Comparison of ENCODE assay signal across 35 mouse cellular contexts in the genomic region with DNA sequence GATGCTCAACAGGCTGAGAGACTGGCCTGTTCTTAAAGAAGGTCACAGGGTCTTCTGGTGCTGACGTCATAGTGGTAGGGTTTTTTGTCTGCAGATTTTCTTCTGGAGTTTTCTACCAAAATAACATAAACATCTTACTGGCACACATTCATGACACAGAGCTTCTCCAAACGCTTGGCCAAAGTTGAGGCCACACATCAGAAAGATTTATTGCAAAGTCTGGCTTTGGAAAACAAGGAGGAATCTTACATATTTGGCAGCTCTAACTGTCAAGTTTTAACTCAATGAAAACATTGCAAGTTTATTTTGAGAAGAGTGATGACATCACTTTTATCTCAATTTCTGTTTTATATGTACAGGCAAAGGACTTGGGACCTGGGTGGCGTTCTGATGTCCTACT. TPM values are rescaled to one million over a fixed set of nuclear protein-coding genes. Genes with fewer than 3 reads are reported as not detected.
DNase-seq lines count a peak whose midpoint lies in the region; ATAC-seq and TF ChIP-seq lines count a peak whose summit lies in the region.
"Had no signal": no experiment of that assay in that cellular context is flagged by ENCODE, and none has a peak within 500 bp of the region (broad histone marks: within the 10 kb centered on the region; RNA-seq: fewer than 3 reads in every experiment).

No protein-coding gene starts in this region.

- H3K4me3 ChIP-seq in lung, embryonic 14.5 days (ENCODE audit: low read depth, low read length), result no peak overlapping the region
- no peak overlapping the region for H3K4me3 ChIP-seq in stomach, embryonic 16.5 days (replicated peaks; ENCODE audit: low read length)
- H3K4me3 ChIP-seq in stomach, postnatal 0 days (ENCODE audit: low read depth, low read length), result no peak overlapping the region
- H3K4me3 ChIP-seq in embryonic fibroblast, embryonic 13.5 days (ENCODE audit: insufficient read depth, low read length), result no peak overlapping the region
- no peak overlapping the region for H3K4me3 ChIP-seq in forebrain, embryonic 11.5 days (ENCODE audit: low read depth, low read length)
- H3K4me3 ChIP-seq: embryonic facial prominence, embryonic 10.5 days; embryonic facial prominence, embryonic 13.5 days; forebrain, embryonic 10.5 days; gastrocnemius, adult 2 months; heart, adult 2 months; heart, embryonic 10.5 days; heart, embryonic 13.5 days had no signal

- no peaks in the 10 kb centered on the region for H3K27me3 ChIP-seq in lung, embryonic 14.5 days (ENCODE audit: insufficient read depth, low read length)
- no peaks in the 10 kb centered on the region for H3K27me3 ChIP-seq in stomach, embryonic 16.5 days (ENCODE audit: control insufficient read depth, insufficient read depth, low read length)
- H3K27me3 ChIP-seq in stomach, postnatal 0 days (ENCODE audit: control insufficient read depth, insufficient read depth, low read length), result no peaks in the 10 kb centered on the region
- no peaks in the 10 kb centered on the region for H3K27me3 ChIP-seq in forebrain, embryonic 11.5 days (ENCODE audit: control insufficient read depth, insufficient read depth, low read length)
- H3K27me3 ChIP-seq: embryonic facial prominence, embryonic 13.5 days; heart, embryonic 13.5 days had no signal

- peak; percentile 67 for DNase-seq in lung, embryonic 14.5 days
- no peak for DNase-seq in lung, postnatal 14 days
- DNase-seq in stomach, postnatal 0 days (ENCODE audit: low spot score), result no peak
- peak; percentile 10 for DNase-seq in lung, postnatal 36 days
- no peak for DNase-seq in left cerebral cortex, adult 9 months (ENCODE audit: low spot score in 2 of 2)
- DNase-seq in forebrain, embryonic 11.5 days (ENCODE audit: low spot score), result no peak
- DNase-seq: adrenal gland, postnatal 25 days; cerebellum, adult 11-12 months; cerebellum, adult 8-10 months; cerebellum, postnatal 10 days; cerebellum, postnatal 36 days; embryo, embryonic 11 days; forebrain, postnatal 0 days; gastrocnemius, adult 2 months; gastrocnemius, postnatal 25 days; heart, adult 2 months; heart, postnatal 14 days; heart, postnatal 4 days had no signal

- H3K4me2 ChIP-seq in lung, embryonic 14.5 days, result no peak overlapping the region
- no peak overlapping the region for H3K4me2 ChIP-seq in stomach, embryonic 16.5 days (ENCODE audit: low read depth, low read length)
- H3K4me2 ChIP-seq in stomach, postnatal 0 days (replicated peaks; ENCODE audit: low read depth), result no peak overlapping the region
- no peak overlapping the region for H3K4me2 ChIP-seq in forebrain, embryonic 11.5 days (ENCODE audit: low read depth, low read length, severe bottlenecking)
- H3K4me2 ChIP-seq: embryonic facial prominence, embryonic 13.5 days; heart, embryonic 13.5 days; hindbrain, embryonic 14.5 days had no signal

- no peaks in the 10 kb centered on the region for H3K36me3 ChIP-seq in lung, embryonic 14.5 days (ENCODE audit: insufficient read depth)
- H3K36me3 ChIP-seq in stomach, embryonic 16.5 days (ENCODE audit: control insufficient read depth, insufficient read depth, low read length), result no peaks in the 10 kb centered on the region
- H3K36me3 ChIP-seq in stomach, postnatal 0 days (ENCODE audit: control insufficient read depth, insufficient read depth, low read length), result no peaks in the 10 kb centered on the region
- H3K36me3 ChIP-seq in forebrain, embryonic 11.5 days (ENCODE audit: control insufficient read depth, insufficient read depth, low read length), result no peaks in the 10 kb centered on the region
- H3K36me3 ChIP-seq: embryonic facial prominence, embryonic 10.5 days; embryonic facial prominence, embryonic 13.5 days; forebrain, embryonic 10.5 days; heart, embryonic 10.5 days; heart, embryonic 13.5 days had no signal

- TF ChIP-seq POLR2A in embryonic fibroblast, embryonic 13.5 days (IDR thresholded peaks at IDR 0.05; ENCODE audit: low read depth, low read length), result no peak

- no peaks in the 10 kb centered on the region for H3K9me3 ChIP-seq in lung, embryonic 14.5 days (ENCODE audit: low read depth, low read length)
- no peaks in the 10 kb centered on the region for H3K9me3 ChIP-seq in stomach, embryonic 16.5 days (replicated peaks; ENCODE audit: control insufficient read depth, low read length)
- no peaks in the 10 kb centered on the region for H3K9me3 ChIP-seq in stomach, postnatal 0 days (ENCODE audit: control insufficient read depth, low read length)
- H3K9me3 ChIP-seq in forebrain, embryonic 11.5 days (ENCODE audit: control insufficient read depth, low read length), result no peaks in the 10 kb centered on the region
- H3K9me3 ChIP-seq: embryonic facial prominence, embryonic 10.5 days; embryonic facial prominence, embryonic 13.5 days; forebrain, embryonic 10.5 days; heart, embryonic 10.5 days; heart, embryonic 13.5 days had no signal

- no peak overlapping the region for H3K27ac ChIP-seq in lung, embryonic 14.5 days (ENCODE audit: low read depth)
- no peak overlapping the region for H3K27ac ChIP-seq in stomach, embryonic 16.5 days (ENCODE audit: low read length)
- H3K27ac ChIP-seq in stomach, postnatal 0 days (replicated peaks), result no peak overlapping the region
- H3K27ac ChIP-seq in embryonic fibroblast, embryonic 13.5 days (ENCODE audit: insufficient read depth, low read length), result peak overlapping the region; percentile 39; the same call in 1 of the 2 replicates
- no peak overlapping the region for H3K27ac ChIP-seq in forebrain, embryonic 11.5 days (ENCODE audit: low read depth, low read length)
- H3K27ac ChIP-seq: embryonic facial prominence, embryonic 10.5 days; embryonic facial prominence, embryonic 13.5 days; forebrain, embryonic 10.5 days; gastrocnemius, adult 2 months; heart, adult 2 months; heart, embryonic 10.5 days; heart, embryonic 13.5 days; hindbrain, embryonic 14.5 days; hindbrain, postnatal 0 days had no signal

- no peaks in the 10 kb centered on the region for H3K4me1 ChIP-seq in lung, embryonic 14.5 days (ENCODE audit: insufficient read depth)
- H3K4me1 ChIP-seq in stomach, embryonic 16.5 days (ENCODE audit: control insufficient read depth, insufficient read depth, low read length), result no peaks in the 10 kb centered on the region
- H3K4me1 ChIP-seq in stomach, postnatal 0 days (replicated peaks; ENCODE audit: control insufficient read depth, insufficient read depth), result no peaks in the 10 kb centered on the region
- peaks cover 4% of the 10 kb centered on the region; the same call in 1 of the 2 replicates for H3K4me1 ChIP-seq in embryonic fibroblast, embryonic 13.5 days (ENCODE audit: control insufficient read depth, insufficient read depth, low read length)
- no peaks in the 10 kb centered on the region for H3K4me1 ChIP-seq in forebrain, embryonic 11.5 days (replicated peaks; ENCODE audit: control insufficient read depth, insufficient read depth, low read length)
- H3K4me1 ChIP-seq: embryonic facial prominence, embryonic 10.5 days; forebrain, embryonic 10.5 days; heart, embryonic 10.5 days; heart, embryonic 13.5 days had no signal

- no peak for TF ChIP-seq EP300 in stomach, postnatal 0 days (optimal IDR thresholded peaks at IDR 0.05)

- H3K9ac ChIP-seq in lung, embryonic 14.5 days, result no peak overlapping the region
- H3K9ac ChIP-seq in stomach, embryonic 16.5 days (ENCODE audit: low read length), result no peak overlapping the region
- no peak overlapping the region for H3K9ac ChIP-seq in stomach, postnatal 0 days (ENCODE audit: low read length)
- H3K9ac ChIP-seq in forebrain, embryonic 11.5 days (ENCODE audit: low read length), result no peak overlapping the region
- H3K9ac ChIP-seq: embryonic facial prominence, embryonic 13.5 days; forebrain, postnatal 0 days; heart, embryonic 13.5 days; hindbrain, embryonic 14.5 days had no signal

- ATAC-seq in lung, embryonic 14.5 days (ENCODE audit: insufficient read depth), result peak; percentile 38; the same call in 1 of the 2 replicates
- ATAC-seq in stomach, embryonic 16.5 days (ENCODE audit: insufficient read depth, low FRiP score), result 0 out of 2 replicates have a peak, but pooled peaks have one; percentile 21
- ATAC-seq in stomach, postnatal 0 days (ENCODE audit: low FRiP score, low TSS enrichment), result no peak
- ATAC-seq in forebrain, embryonic 11.5 days (replicated peaks; ENCODE audit: low FRiP score), result no peak
- ATAC-seq: activated CD4-positive, CD25-positive, alpha-beta regulatory T cell, adult 4 months; CD4-positive, CD25-positive, alpha-beta regulatory T cell, adult 4 months; forebrain, embryonic 14.5 days; forebrain, postnatal 0 days; hindbrain, postnatal 0 days had no signal

- TF ChIP-seq CTCF in lung, embryonic 14.5 days (IDR thresholded peaks at IDR 0.05; ENCODE audit: low read depth), result no peak
- no peak for TF ChIP-seq CTCF in stomach, postnatal 0 days (IDR thresholded peaks at IDR 0.05; ENCODE audit: low read depth)
- no peak for TF ChIP-seq CTCF in embryonic fibroblast, embryonic 13.5 days (IDR thresholded peaks at IDR 0.05; ENCODE audit: borderline replicate concordance, insufficient read depth, low read length)

- WGBS in lung, embryonic 14.5 days, result 42% methylated on average over 3 of the region's 3 CpGs
- WGBS in stomach, embryonic 16.5 days, result 44% methylated on average over 3 of the region's 3 CpGs
- WGBS in stomach, postnatal 0 days, result 49% methylated on average over 3 of the region's 3 CpGs
- 89% methylated on average over 3 of the region's 3 CpGs for WGBS in forebrain, embryonic 11.5 days

RNA-seq across cellular contexts. Expression of a gene that starts 56.8 kb away (rescaled TPM):
- polyA plus RNA-seq in lung, embryonic 14.5 days (2014; fragmentation: Nextera tagmentation; extraction: Ambion mirVana), result not detected in 2 replicates
- not detected in 2 replicates for polyA plus RNA-seq in stomach, embryonic 16.5 days (2015; fragmentation: Nextera tagmentation; extraction: Ambion mirVana)
- polyA plus RNA-seq in stomach, postnatal 0 days (2015; fragmentation: Nextera tagmentation; extraction: Ambion mirVana), result not detected in 2 replicates
- not detected in 2 replicates for polyA plus RNA-seq in embryonic fibroblast, embryonic 13.5 days (2011; ENCODE audit: insufficient read length, low read depth, missing spikeins)
- polyA plus RNA-seq in forebrain, embryonic 11.5 days (2014; fragmentation: Nextera tagmentation; extraction: Ambion mirVana), result not detected in 2 replicates
- polyA plus RNA-seq: activated CD4-positive, CD25-positive, alpha-beta regulatory T cell, adult 4 months; brain, embryonic 14.5 days; C2C12; CD4-positive, CD25-positive, alpha-beta regulatory T cell, adult 4 months; cortical plate, adult 2 months; embryonic facial prominence, embryonic 10.5 days; embryonic facial prominence, embryonic 13.5 days; forebrain, embryonic 10.5 days; forebrain, embryonic 14.5 days; frontal cortex, adult 2 months; gonadal fat pad, adult 2 months; heart, embryonic 10.5 days; heart, embryonic 13.5 days; hindbrain, embryonic 14.5 days; hindbrain, postnatal 0 days had no signal

Comparison
In these comparisons a context has a peak if more than half of its experiments do, and no peak if none do; other contexts are left out.
1. ATAC-seq: peak in lung, embryonic 14.5 days (single experiment) and stomach, embryonic 16.5 days (single experiment); none in stomach, postnatal 0 days (single experiment) and forebrain, embryonic 11.5 days (single experiment).
2. DNase-seq: peak in lung, embryonic 14.5 days (single experiment) and lung, postnatal 36 days (single experiment); none in lung, postnatal 14 days (single experiment), stomach, postnatal 0 days (single experiment), left cerebral cortex, adult 9 months (0 of 2) and forebrain, embryonic 11.5 days (single experiment).